Mouse (Mus musculus) embryonic fibroblast, embryonic 13.5 days (primary cell): ENCODE data around the gene Baz2b. TPM values are rescaled to one million over a fixed set of nuclear protein-coding genes. Genes with fewer than 3 reads are reported as not detected.

Source experiments
- H3K27ac ChIP-seq: 2 replicates; pipeline ENCODE4 v1.5.1; 2012; ENCODE audit warnings: low read length, control low read depth, inconsistent platforms; ENCODE audit not compliant: insufficient read depth
- H3K4me1 ChIP-seq: 2 replicates; pipeline ENCODE4 v1.6.1; 2011; ENCODE audit warnings: low read length; ENCODE audit not compliant: control insufficient read depth, insufficient read depth
- H3K4me3 ChIP-seq: 2 replicates; pipeline ENCODE4 v1.5.1; 2011; ENCODE audit warnings: mild to moderate bottlenecking, control low read depth, low read length; ENCODE audit not compliant: insufficient read depth
- CTCF ChIP-seq: IDR thresholded peaks from 2 replicates; pipeline ENCODE4 v1.5.1; 2011; ENCODE audit warnings: mild to moderate bottlenecking, control low read depth, low read length, moderate library complexity, borderline replicate concordance; ENCODE audit not compliant: insufficient read depth
- POLR2A ChIP-seq: IDR thresholded peaks from 2 replicates; pipeline ENCODE4 v1.6.1; 2011; ENCODE audit warnings: low read depth, mild to moderate bottlenecking, control low read depth, low read length, moderate library complexity
- polyA plus RNA-seq: library from polyadenylated mRNA; stranded (reverse); fragments of >200 nt; gene quantifications from 2 replicates; pipeline ENCODE4 v1.2.4, GENCODE M21; 2011; ENCODE audit warnings: low read depth; ENCODE audit not compliant: missing spikeins, insufficient read length

Baz2b gene
- polyA plus RNA-seq, 1 experiment = 31.9 TPM

DNA sequence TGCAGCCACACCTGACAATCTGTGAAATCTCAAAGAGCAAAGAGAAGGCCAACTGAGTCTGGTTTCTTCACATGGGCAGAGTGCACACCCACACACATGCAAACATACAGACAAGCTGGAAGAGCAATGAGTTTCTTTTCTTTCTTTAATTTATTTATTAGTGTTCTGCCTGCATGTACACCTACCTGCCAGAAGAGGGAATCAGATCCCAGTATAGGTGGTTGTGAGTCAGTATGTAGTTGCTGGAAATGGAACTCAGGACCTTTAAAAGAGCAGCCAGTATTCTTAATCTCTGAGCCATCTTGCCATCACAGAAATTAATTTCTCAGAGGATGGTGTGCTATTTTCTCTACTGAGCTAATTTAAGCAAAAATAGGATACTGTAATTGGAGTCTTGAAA lies 164.7 kb downstream of the Baz2b start:
- no peaks in the 10 kb centered on the region for H3K4me1 ChIP-seq
- no peak overlapping the region for H3K4me3 ChIP-seq
- H3K27ac ChIP-seq = no peak overlapping the region
- no peak for TF ChIP-seq CTCF
- no peak for TF ChIP-seq POLR2A

- H3K4me3 ChIP-seq = no peak overlapping the region
- H3K27ac ChIP-seq = no peak overlapping the region
- no peaks in the 10 kb centered on the region for H3K4me1 ChIP-seq
- TF ChIP-seq CTCF (no peak), POLR2A (no peak)
Observed at GRCm38 (mm10) chr2:60044540-60044939, 165.1 kb downstream of the Baz2b start.

DNA sequence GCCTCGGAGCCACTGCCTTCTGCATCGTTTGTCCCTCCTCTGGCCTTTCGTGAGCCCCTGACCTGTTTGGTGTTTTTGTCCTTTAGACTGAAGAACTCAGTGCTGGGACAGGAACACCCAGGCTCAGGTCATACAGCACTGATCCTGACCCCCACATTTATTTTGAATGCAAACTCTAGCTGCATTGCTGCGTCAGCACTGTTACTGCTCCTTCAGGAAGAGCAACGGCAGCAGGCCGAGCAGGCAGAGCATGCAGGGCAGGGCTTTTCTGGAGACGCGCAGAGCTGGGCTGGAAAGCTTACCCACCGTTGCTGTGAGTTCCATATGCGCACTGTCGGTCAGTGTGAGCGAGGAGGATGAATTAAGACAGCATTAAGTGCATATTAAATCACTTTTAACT lies 166.9 kb downstream of the Baz2b start:
- H3K4me3 ChIP-seq = no peak overlapping the region
- TF ChIP-seq CTCF (no peak), POLR2A (no peak)
- no peak overlapping the region for H3K27ac ChIP-seq
- H3K4me1 ChIP-seq = no peaks in the 10 kb centered on the region

DNA sequence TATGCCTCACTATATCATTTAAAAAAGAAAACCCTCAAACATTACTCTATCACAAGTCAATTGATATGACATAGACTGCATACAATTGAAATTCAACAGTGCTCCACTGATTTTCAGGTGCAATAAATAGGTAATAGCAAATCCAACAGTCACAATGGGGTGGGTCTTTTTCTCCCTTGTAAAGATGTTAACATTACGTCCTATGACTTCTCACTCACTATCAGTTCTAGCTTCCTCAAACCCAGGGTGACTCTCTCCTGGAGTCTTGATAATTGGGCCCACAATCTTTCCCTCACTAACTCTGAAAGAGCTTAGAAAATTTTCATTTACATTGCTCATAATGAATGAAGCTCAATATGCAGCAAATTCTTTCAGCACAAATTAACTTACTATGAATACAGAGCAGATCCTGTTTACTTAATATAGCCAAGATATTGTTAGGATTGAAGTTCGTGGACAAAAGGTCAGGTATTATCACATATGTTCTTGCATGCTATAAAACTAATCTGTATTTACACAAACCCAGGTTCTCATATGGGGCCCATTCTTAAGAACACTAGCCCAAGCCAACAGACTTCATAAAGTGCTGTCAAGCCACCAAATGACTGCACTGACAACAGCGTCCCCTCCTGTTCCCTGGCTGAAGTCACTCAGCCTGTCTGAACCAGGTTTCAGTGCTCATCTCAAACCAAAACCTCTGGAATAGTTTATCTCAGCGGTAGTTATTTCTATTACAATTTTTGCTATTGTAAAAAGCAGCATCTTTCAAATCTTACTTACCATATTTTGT lies 168.0 kb downstream of the Baz2b start:
- H3K27ac ChIP-seq = no peak overlapping the region
- no peak for TF ChIP-seq CTCF
- no peak for TF ChIP-seq POLR2A
- no peaks in the 10 kb centered on the region for H3K4me1 ChIP-seq
- no peak overlapping the region for H3K4me3 ChIP-seq

- Histone ChIP-seq H3K4me3 (no peak overlapping the region), H3K27ac (no peak overlapping the region), H3K4me1 (no peaks in the 10 kb centered on the region)
- no peak for TF ChIP-seq CTCF
- TF ChIP-seq POLR2A = no peak
Observed at GRCm38 (mm10) chr2:60040162-60040561, 169.5 kb downstream of the Baz2b start.

DNA sequence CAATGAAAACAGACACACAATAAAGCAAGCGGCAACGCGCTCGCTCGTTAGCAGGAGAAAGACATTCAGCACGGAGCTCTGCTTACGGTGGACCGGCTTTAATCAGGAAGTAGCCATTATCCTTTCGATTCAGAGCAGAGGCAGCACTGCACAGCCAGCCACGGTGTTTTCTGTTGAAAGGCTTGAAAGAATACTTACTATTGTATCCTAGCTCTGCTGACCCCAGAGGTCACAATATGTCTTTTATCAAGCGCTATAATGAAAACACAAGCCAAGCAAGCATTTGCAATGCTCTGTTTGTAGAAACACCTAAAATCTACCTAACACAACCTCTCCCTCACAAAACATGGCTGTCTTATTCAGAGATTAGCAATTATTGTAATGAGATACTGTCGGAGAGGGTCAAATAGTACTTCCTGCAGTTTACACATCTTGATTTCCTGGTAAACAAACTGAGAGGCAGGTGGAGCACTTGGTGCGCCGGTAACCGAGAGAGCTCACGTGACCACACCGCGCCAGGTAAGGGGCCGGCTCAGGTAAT lies 172.6 kb downstream of the Baz2b start:
- no peaks in the 10 kb centered on the region for H3K4me1 ChIP-seq
- H3K4me3 ChIP-seq = peak overlapping the region; percentile 38
- no peak overlapping the region for H3K27ac ChIP-seq
- no peak for TF ChIP-seq CTCF
- TF ChIP-seq POLR2A = no peak

DNA sequence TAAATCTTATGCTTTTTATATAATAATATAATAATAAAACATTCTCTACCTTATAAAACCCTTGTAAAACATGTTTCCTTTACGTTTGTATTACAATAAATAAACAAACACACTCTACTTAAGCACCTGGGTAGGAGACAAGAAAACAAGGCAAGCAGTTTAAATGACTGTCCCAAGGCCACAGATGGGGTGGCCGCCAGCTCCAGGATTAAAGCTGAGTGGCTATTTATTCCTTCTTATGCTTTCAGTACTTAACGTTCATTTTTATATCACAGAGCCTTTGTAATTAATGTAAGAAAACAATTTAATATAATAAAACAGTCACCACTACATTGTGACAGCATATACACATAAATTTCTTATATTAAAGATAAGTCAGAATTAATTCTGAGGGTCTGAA lies 173.3 kb downstream of the Baz2b start:
- no peak overlapping the region for H3K27ac ChIP-seq
- no peak for TF ChIP-seq POLR2A
- no peak for TF ChIP-seq CTCF
- H3K4me3 ChIP-seq = no peak overlapping the region
- no peaks in the 10 kb centered on the region for H3K4me1 ChIP-seq

GRCm38 (mm10) chr2:60030991-60031390 lies 178.6 kb downstream of the Baz2b start:
- no peak overlapping the region for H3K27ac ChIP-seq
- H3K4me1 ChIP-seq = no peaks in the 10 kb centered on the region
- TF ChIP-seq POLR2A = no peak
- no peak for TF ChIP-seq CTCF
- no peak overlapping the region for H3K4me3 ChIP-seq

- Histone ChIP-seq H3K27ac (no peak overlapping the region), H3K4me1 (no peaks in the 10 kb centered on the region), H3K4me3 (no peak overlapping the region)
Observed at GRCm38 (mm10) chr2:60029020-60029419, 180.6 kb downstream of the Baz2b start.

GRCm38 (mm10) chr2:60027166-60027565 lies 182.5 kb downstream of the Baz2b start:
- Histone ChIP-seq H3K4me1 (no peaks in the 10 kb centered on the region), H3K27ac (no peak overlapping the region), H3K4me3 (no peak overlapping the region)
- TF ChIP-seq CTCF = no peak
- TF ChIP-seq POLR2A = no peak

More at GRCm38 (mm10) chr2:60029020-60029419, 180.6 kb downstream of the Baz2b start:
- TF ChIP-seq POLR2A = no peak
- no peak for TF ChIP-seq CTCF
